Mouse (Mus musculus) liver, embryonic 15.5 days (tissue): ENCODE data around the gene Gsdma. TPM values are rescaled to one million over a fixed set of nuclear protein-coding genes. Genes with fewer than 3 reads are reported as not detected.

Experiments
- ATAC-seq: fragments of 200-750 bp; cut with Nextera tagmentation; 2 replicates; pipeline ENCODE4 v1.8.0; 2017; ENCODE audit warnings: moderate number of reproducible peaks, mild to moderate bottlenecking, moderate library complexity; ENCODE audit not compliant: insufficient read depth
- H3K27ac ChIP-seq: fragments of 300-500 bp; sonication (generic); replicated peaks from 2 replicates; pipeline ENCODE4 v1.5.1; 2015; ENCODE audit warnings: mild to moderate bottlenecking, inconsistent platforms
- H3K27me3 ChIP-seq: fragments of 300-500 bp; sonication (generic); 2 replicates; pipeline ENCODE4 v1.6.1; 2015; ENCODE audit warnings: mild to moderate bottlenecking, inconsistent platforms
- H3K36me3 ChIP-seq: fragments of 300-500 bp; sonication (generic); replicated peaks from 2 replicates; pipeline ENCODE4 v1.6.1; 2015; ENCODE audit warnings: moderate library complexity, mild to moderate bottlenecking, inconsistent platforms
- H3K4me1 ChIP-seq: fragments of 300-500 bp; sonication (generic); replicated peaks from 2 replicates; pipeline ENCODE4 v1.6.1; 2015; ENCODE audit warnings: inconsistent platforms
- H3K4me2 ChIP-seq: fragments of 300-500 bp; sonication (generic); 2 replicates; pipeline ENCODE4 v1.6.1; 2015; ENCODE audit warnings: moderate library complexity, mild to moderate bottlenecking, inconsistent platforms
- H3K4me3 ChIP-seq: fragments of 300-500 bp; sonication (generic); replicated peaks from 2 replicates; pipeline ENCODE4 v1.5.1; 2015; ENCODE audit warnings: mild to moderate bottlenecking, inconsistent platforms
- H3K9ac ChIP-seq: fragments of 300-500 bp; sonication (generic); 2 replicates; pipeline ENCODE4 v1.6.1; 2015; ENCODE audit warnings: moderate library complexity, mild to moderate bottlenecking, inconsistent platforms
- H3K9me3 ChIP-seq: fragments of 300-500 bp; sonication (generic); replicated peaks from 2 replicates; pipeline ENCODE4 v1.6.1; 2016; ENCODE audit warnings: inconsistent platforms
- WGBS: fragments of 180-500 bp; shearing (Covaris S2); methylation state at CpG from one replicate; pipeline ENCODE4 v1.1.7; 2015; ENCODE audit warnings: mixed read lengths; ENCODE audit not compliant: insufficient replicate concordance; 5-methylcytosine and 5-hydroxymethylcytosine counted together
- polyA plus RNA-seq: library from polyadenylated mRNA; unstranded; fragments of >200 nt; fragmentation: Nextera tagmentation; extraction: Ambion mirVana; gene quantifications from 2 replicates; pipeline ENCODE4 v1.2.1, GENCODE M21; 2015

Gene Gsdma
- polyA plus RNA-seq, 1 experiment from 2014 or later, result not detected

GRCm38 (mm10) chr11:98697225-98697624 is 33.1 kb downstream of the Gsdma start:
- H3K9ac ChIP-seq, result no peak overlapping the region
- ATAC-seq, result no peak
- H3K9me3 ChIP-seq, result no peaks in the 10 kb centered on the region
- no peak overlapping the region for H3K27ac ChIP-seq
- no peaks in the 10 kb centered on the region; the same call in 1 of the 2 replicates for H3K27me3 ChIP-seq
- H3K4me2 ChIP-seq, result no peak overlapping the region
- peaks cover 43% of the 10 kb centered on the region for H3K36me3 ChIP-seq
- WGBS, result 84% methylated on average over 12 of the region's 12 CpGs
- H3K4me1 ChIP-seq, result no peaks in the 10 kb centered on the region
- H3K4me3 ChIP-seq, result no peak overlapping the region

DNA sequence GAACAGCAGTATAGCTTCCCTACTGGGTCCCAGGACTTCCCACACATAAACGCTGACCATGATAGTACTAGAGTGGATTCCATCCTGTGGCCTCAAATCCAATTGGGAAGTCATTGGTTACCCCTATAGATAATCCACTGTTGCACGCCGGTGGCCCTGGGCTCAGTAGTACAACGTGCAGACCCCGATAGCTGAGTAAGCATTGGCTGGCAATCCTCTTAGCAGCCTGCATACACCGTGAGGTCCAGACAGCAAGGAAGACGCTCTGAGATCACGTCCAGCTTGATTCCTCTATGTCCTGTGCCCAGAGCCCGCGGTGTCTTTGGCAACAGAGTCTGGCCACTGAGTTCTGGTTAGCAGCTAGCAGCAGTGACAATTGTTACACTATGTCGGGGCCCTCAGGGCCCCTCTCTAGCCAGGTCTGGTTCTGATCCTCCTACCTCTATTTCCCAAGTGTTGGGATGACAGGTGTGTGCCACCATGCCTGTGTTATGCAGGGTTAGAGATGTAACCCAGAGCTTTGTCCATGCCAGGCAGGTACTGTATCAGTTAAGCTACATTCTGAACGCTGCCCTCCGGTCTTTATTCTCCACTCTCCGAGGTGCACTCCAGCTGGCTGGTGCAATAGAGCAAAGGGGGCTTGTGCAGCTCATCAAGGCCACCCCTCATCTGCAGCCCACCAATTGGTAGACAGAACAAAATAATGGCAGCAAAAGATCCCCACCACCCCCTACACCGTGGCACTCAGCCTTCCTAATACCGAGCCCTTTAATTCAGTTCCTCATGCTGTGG is 34.9 kb downstream of the Gsdma start:
- Histone ChIP-seq H3K27me3 (no peaks in the 10 kb centered on the region; the same call in 1 of the 2 replicates), H3K9ac (no peak overlapping the region), H3K9me3 (no peaks in the 10 kb centered on the region), H3K36me3 (peaks cover 25% of the 10 kb centered on the region), H3K4me1 (no peaks in the 10 kb centered on the region; the same call in 1 of the 2 replicates), H3K27ac (no peak overlapping the region), H3K4me3 (no peak overlapping the region), H3K4me2 (no peak overlapping the region)
- 73% methylated on average over 16 of the region's 16 CpGs for WGBS
- no peak for ATAC-seq

DNA sequence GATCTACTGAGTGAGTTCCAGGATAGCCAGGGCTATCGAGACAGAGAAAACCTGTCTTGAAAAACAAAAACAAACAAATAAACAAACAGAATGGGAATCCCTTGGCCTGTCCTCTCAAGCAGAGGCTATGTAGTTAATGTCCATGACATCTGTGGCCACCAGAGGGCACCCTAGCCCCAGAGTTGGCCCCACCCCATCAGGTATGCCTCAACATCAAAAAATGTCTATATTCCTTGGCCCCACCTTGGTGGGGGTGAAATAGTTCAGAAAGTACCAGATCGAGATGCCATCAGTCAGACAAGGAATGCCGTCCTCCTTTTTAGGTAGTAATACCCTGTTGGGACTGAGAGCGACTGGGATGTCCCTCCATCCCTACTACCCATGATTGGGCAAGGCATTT is 35.8 kb downstream of the Gsdma start:
- no peak overlapping the region for H3K4me2 ChIP-seq
- H3K9me3 ChIP-seq, result no peaks in the 10 kb centered on the region
- 28% methylated on average over 4 of the region's 4 CpGs for WGBS
- peaks cover 25% of the 10 kb centered on the region for H3K36me3 ChIP-seq
- no peak for ATAC-seq
- no peak overlapping the region for H3K9ac ChIP-seq
- H3K27me3 ChIP-seq, result no peaks in the 10 kb centered on the region; the same call in 1 of the 2 replicates
- no peaks in the 10 kb centered on the region; the same call in 1 of the 2 replicates for H3K4me1 ChIP-seq
- no peak overlapping the region for H3K27ac ChIP-seq
- H3K4me3 ChIP-seq, result no peak overlapping the region

DNA sequence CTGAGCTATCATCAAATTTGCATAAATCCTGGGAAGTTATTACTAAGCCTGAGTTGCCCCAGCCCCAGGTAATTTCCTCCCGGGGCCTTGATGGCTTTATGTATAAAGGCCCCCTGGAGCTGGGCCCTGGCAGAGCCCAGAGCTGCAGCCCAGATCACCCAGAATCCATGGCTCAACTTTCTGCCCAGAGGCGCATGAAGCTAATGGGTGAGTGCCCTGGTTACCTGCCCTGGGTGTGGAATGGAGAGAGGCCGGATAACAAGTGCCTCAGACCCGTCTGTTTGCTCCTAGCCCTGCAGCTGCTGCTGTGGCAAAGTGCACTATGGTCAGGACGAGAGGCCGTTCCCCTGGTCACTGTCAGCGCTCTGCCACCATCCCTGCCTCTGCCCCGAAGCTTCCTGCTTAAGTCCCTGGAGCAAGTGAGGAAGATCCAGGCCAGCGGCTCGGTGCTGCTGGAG is 37.1 kb downstream of the Gsdma start, which contains the start of gene Csf3:
TSS of gene Csf3 (plus strand) at position 51 of the 458 bp plus-strand sequence.
- 59% methylated on average over 10 of the region's 10 CpGs for WGBS

DNA sequence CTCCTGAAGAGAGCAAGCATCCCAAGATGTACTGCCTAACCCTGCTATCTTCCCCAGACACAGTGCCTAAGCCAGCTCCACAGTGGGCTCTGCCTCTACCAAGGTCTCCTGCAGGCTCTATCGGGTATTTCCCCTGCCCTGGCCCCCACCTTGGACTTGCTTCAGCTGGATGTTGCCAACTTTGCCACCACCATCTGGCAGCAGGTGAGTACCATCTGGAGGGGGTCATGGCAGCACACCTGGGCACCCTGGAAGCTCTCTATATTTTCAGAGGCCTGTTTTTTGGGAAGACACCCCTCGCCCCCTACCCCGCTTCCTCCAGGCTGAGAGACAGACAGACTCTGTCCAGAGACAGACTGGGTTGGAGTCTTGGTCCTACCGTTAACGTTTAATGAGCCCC is 38.2 kb downstream of the Gsdma start:
- Histone ChIP-seq H3K27ac (no peak overlapping the region), H3K9ac (no peak overlapping the region), H3K4me1 (no peaks in the 10 kb centered on the region; the same call in 1 of the 2 replicates), H3K27me3 (no peaks in the 10 kb centered on the region; the same call in 1 of the 2 replicates), H3K36me3 (peaks cover 33% of the 10 kb centered on the region), H3K4me2 (no peak overlapping the region), H3K9me3 (no peaks in the 10 kb centered on the region), H3K4me3 (no peak overlapping the region)
- 59% methylated on average over 5 of the region's 5 CpGs for WGBS
- ATAC-seq, result no peak

More for the DNA sequence above, 37.1 kb downstream of the Gsdma start, which contains the start of gene Csf3:
- no peaks in the 10 kb centered on the region for H3K9me3 ChIP-seq
- H3K9ac ChIP-seq, result no peak within 1 kb of the TSS
- no peaks in the 10 kb centered on the region; the same call in 1 of the 2 replicates for H3K4me1 ChIP-seq
- H3K36me3 ChIP-seq, result peaks cover 25% of the 10 kb centered on the region
- no peaks in the 10 kb centered on the region; the same call in 1 of the 2 replicates for H3K27me3 ChIP-seq
- no peak within 1 kb of the TSS for H3K4me2 ChIP-seq
- no peak within 1 kb of the TSS for H3K27ac ChIP-seq
- no peak for ATAC-seq
- no peak within 1 kb of the TSS for H3K4me3 ChIP-seq

GRCm38 (mm10) chr11:98705021-98705420 is 40.9 kb downstream of the Gsdma start:
- H3K4me1 ChIP-seq, result peaks cover 23% of the 10 kb centered on the region
- 82% methylated on average over 10 of the region's 10 CpGs for WGBS
- H3K9ac ChIP-seq, result no peak overlapping the region
- H3K4me3 ChIP-seq, result no peak overlapping the region
- peaks cover 54% of the 10 kb centered on the region for H3K36me3 ChIP-seq
- ATAC-seq, result no peak
- no peak overlapping the region for H3K4me2 ChIP-seq
- H3K9me3 ChIP-seq, result no peaks in the 10 kb centered on the region
- H3K27ac ChIP-seq, result no peak overlapping the region
- no peaks in the 10 kb centered on the region; the same call in 1 of the 2 replicates for H3K27me3 ChIP-seq

- H3K9ac ChIP-seq, result no peak overlapping the region
- no peak for ATAC-seq
- H3K4me2 ChIP-seq, result no peak overlapping the region
- no peaks in the 10 kb centered on the region for H3K9me3 ChIP-seq
- H3K4me3 ChIP-seq, result no peak overlapping the region
- H3K27me3 ChIP-seq, result no peaks in the 10 kb centered on the region
- peaks cover 42% of the 10 kb centered on the region for H3K4me1 ChIP-seq
- H3K36me3 ChIP-seq, result peaks cover 65% of the 10 kb centered on the region
- WGBS, result 86% methylated on average over 22 of the region's 22 CpGs
- H3K27ac ChIP-seq, result peak overlapping the region; percentile 52; the same call in 1 of the 2 replicates
These were observed 43.5 kb downstream of the Gsdma start for GRCm38 (mm10) chr11:98707401-98708281.

DNA sequence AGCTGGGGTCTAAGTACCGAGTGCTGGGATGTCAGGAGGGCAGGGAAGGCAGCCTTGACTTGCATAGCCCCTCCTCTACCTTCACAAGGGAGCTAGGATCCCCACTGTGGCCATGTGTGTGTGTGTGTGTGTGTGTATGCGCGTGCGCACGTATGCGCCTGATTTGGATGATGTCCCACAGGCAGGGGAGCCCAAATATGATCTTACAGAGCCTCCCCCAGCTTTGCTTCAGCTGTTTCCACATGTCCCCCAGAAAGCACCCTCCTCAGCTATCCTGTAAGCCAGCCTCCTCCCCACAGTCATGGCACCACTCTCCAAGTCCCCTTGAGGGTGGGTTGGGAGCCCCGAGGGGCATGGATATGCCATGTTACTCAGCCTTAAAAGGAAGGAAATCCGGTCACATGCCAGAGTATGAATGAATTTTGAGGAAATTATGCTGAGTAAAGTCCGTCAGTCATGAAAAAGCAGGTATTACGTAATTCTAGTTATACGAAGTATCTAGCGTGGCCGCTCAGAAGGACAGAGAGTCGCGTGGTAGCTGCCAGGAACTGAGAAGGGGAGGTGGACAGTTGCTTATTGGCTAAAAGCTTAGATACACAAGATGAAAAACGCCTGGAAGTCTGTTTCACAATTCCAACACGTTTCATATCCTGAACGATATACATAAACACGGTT is 44.3 kb downstream of the Gsdma start:
- no peak overlapping the region for H3K4me2 ChIP-seq
- H3K27ac ChIP-seq, result peak overlapping the region; percentile 52
- 62% methylated on average over 19 of the region's 19 CpGs for WGBS
- H3K9me3 ChIP-seq, result no peaks in the 10 kb centered on the region
- no peak overlapping the region for H3K4me3 ChIP-seq
- no peak for ATAC-seq
- peaks cover 73% of the 10 kb centered on the region for H3K36me3 ChIP-seq
- H3K27me3 ChIP-seq, result no peaks in the 10 kb centered on the region
- peaks cover 42% of the 10 kb centered on the region for H3K4me1 ChIP-seq
- no peak overlapping the region for H3K9ac ChIP-seq

DNA sequence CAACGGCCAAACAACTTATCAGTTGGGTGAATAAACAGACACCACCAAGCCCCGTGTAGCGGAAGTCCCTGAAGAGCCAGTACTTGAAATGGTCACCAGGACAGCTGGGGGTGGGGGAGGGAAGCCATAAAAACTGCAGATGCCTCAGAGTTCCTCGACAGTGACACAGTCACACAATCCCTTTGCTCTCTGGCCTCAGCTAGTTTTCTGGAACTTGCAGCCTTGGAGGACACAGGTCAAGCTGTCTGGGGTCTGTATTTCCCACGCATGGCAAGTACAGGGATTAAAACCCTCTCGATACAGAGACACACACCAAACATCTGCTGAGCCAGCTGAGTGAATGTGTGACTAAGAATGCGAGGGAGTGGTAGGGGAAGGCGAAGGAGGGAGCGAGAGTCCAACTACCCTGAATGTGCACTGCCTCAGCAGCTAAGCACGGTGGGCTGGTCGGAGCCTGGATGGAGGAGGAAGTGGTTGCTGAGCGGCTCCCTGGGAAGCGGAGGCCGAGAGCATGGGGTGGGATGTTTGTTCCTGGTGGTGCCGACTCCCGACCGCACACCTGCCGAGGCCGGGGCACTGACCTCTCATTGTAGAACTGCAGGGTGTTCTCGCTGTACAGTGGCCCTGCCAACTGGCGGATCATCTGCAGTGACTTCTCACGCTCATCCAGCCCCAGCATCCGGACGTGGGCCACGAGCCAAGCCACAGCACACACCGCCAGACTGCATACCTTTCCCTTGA is 45.0 kb downstream of the Gsdma start:
- no peak overlapping the region for H3K4me3 ChIP-seq
- H3K4me1 ChIP-seq, result peaks cover 42% of the 10 kb centered on the region
- no peaks in the 10 kb centered on the region for H3K9me3 ChIP-seq
- no peak overlapping the region for H3K9ac ChIP-seq
- H3K4me2 ChIP-seq, result no peak overlapping the region
- H3K27ac ChIP-seq, result peak overlapping the region; percentile 48
- ATAC-seq, result no peak
- 52% methylated on average over 26 of the region's 26 CpGs for WGBS
- peaks cover 78% of the 10 kb centered on the region for H3K36me3 ChIP-seq
- no peaks in the 10 kb centered on the region for H3K27me3 ChIP-seq

GRCm38 (mm10) chr11:98710416-98711045 is 46.4 kb downstream of the Gsdma start:
- H3K27ac ChIP-seq, result peak overlapping the region; percentile 60

More at GRCm38 (mm10) chr11:98710416-98711045, 46.4 kb downstream of the Gsdma start:
- 26% methylated on average over 12 of the region's 12 CpGs for WGBS
- H3K27me3 ChIP-seq, result no peaks in the 10 kb centered on the region
- H3K9me3 ChIP-seq, result no peaks in the 10 kb centered on the region
- H3K36me3 ChIP-seq, result peaks cover 77% of the 10 kb centered on the region
- peaks cover 42% of the 10 kb centered on the region for H3K4me1 ChIP-seq
- no peak overlapping the region for H3K4me3 ChIP-seq
- H3K4me2 ChIP-seq, result 0 out of 2 replicates have a peak overlapping the region, but pooled peaks have one; percentile 19
- ATAC-seq, result peak; percentile 50
- no peak overlapping the region for H3K9ac ChIP-seq
